Mouse (Mus musculus) intestine, postnatal 0 days (tissue): ENCODE results near the gene Rnh1. TPM values are rescaled to one million over a fixed set of nuclear protein-coding genes. Genes with fewer than 3 reads are reported as not detected.

ENCODE experiments used
- ATAC-seq: fragments of 200-750 bp; cut with Nextera tagmentation; 2 replicates; pipeline ENCODE4 v1.8.0; 2017; ENCODE audit warnings: mild to moderate bottlenecking, moderate TSS enrichment, moderate library complexity
- H3K27ac ChIP-seq: fragments of 300-500 bp; sonication (generic); 2 replicates; pipeline ENCODE4 v1.5.1; 2014; ENCODE audit warnings: mild to moderate bottlenecking, low read depth, low read length, moderate library complexity
- H3K27me3 ChIP-seq: fragments of 300-500 bp; sonication (generic); replicated peaks from 2 replicates; pipeline ENCODE4 v1.6.1; 2014; ENCODE audit warnings: low read length, mixed read lengths; ENCODE audit not compliant: control insufficient read depth, insufficient read depth
- H3K36me3 ChIP-seq: fragments of 300-500 bp; sonication (generic); 2 replicates; pipeline ENCODE4 v1.6.1; 2014; ENCODE audit warnings: mild to moderate bottlenecking, moderate library complexity; ENCODE audit not compliant: control insufficient read depth, insufficient read depth
- H3K4me1 ChIP-seq: fragments of 300-500 bp; sonication (generic); replicated peaks from 2 replicates; pipeline ENCODE4 v1.6.1; 2014; ENCODE audit warnings: antibody characterized with exemption, low read length, mixed read lengths; ENCODE audit not compliant: control insufficient read depth, insufficient read depth
- H3K4me2 ChIP-seq: fragments of 300-500 bp; sonication (generic); replicated peaks from 2 replicates; pipeline ENCODE4 v1.6.1; 2014; ENCODE audit warnings: low read depth, mild to moderate bottlenecking, moderate library complexity
- H3K4me3 ChIP-seq: fragments of 300-500 bp; sonication (generic); 2 replicates; pipeline ENCODE4 v1.5.1; 2014; ENCODE audit warnings: low read depth, low read length
- H3K9ac ChIP-seq: fragments of 300-500 bp; sonication (generic); 2 replicates; pipeline ENCODE4 v1.6.1; 2014; ENCODE audit warnings: mild to moderate bottlenecking, low read depth, low read length
- H3K9me3 ChIP-seq: fragments of 300-500 bp; sonication (generic); 2 replicates; pipeline ENCODE4 v1.6.1; 2016; ENCODE audit warnings: mixed run types; ENCODE audit not compliant: control insufficient read depth
- CTCF ChIP-seq: sonication (generic); IDR thresholded peaks from 2 replicates; pipeline ENCODE4 v1.5.1; 2016; ENCODE audit warnings: low read depth, mild to moderate bottlenecking, control low read depth, antibody characterized with exemption, moderate library complexity
- WGBS: fragments of 180-500 bp; shearing (Covaris S2); extraction: QIAGEN DNeasy Blood & Tissue Kit; methylation state at CpG from one replicate; pipeline ENCODE4 v1.1.7; 2014; 5-methylcytosine and 5-hydroxymethylcytosine counted together
- microRNA counts: library from miRNA; unstranded; fragments of <30 nt; microRNA quantifications from one replicate; lab custom pipeline; 2016
- microRNA-seq: library from miRNA; unstranded; fragments of <30 nt; microRNA quantifications from one replicate; pipeline ENCODE4, GENCODE M21; 2016
- polyA plus RNA-seq: library from polyadenylated mRNA; unstranded; fragments of >200 nt; fragmentation: Nextera tagmentation; extraction: Ambion mirVana; gene quantifications from 2 replicates; pipeline ENCODE4 v1.2.1, GENCODE M21; 2015

Gene Rnh1
- polyA plus RNA-seq, 1 experiment from 2014 or later, result 141 TPM

- WGBS, result 62% methylated on average over 3 of the region's 3 CpGs
Observed at GRCm38 (mm10) chr7:141119487-141119886, 53.2 kb downstream of the Rnh1 start.

GRCm38 (mm10) chr7:141117636-141118035 is 55.0 kb downstream of the Rnh1 start, which contains the start of gene Ano9:
TSS of gene Ano9 (minus strand) at chr7:141117806.
- Histone ChIP-seq H3K4me1 (peaks cover 20% of the 10 kb centered on the region), H3K27ac (peak within 1 kb of the TSS; percentile 77), H3K27me3 (no peaks in the 10 kb centered on the region), H3K4me3 (peak within 1 kb of the TSS; percentile 41), H3K9me3 (no peaks in the 10 kb centered on the region), H3K4me2 (peak within 1 kb of the TSS; percentile 66), H3K36me3 (peaks cover 3% of the 10 kb centered on the region; the same call in 1 of the 2 replicates), H3K9ac (peak within 1 kb of the TSS; percentile 34)
- peak; percentile 22; the same call in 1 of the 2 replicates for TF ChIP-seq CTCF
- WGBS, result 7% methylated on average over 9 of the region's 9 CpGs
- ATAC-seq, result peak; percentile 39

More at GRCm38 (mm10) chr7:141119487-141119886, 53.2 kb downstream of the Rnh1 start:
- Histone ChIP-seq H3K9me3 (no peaks in the 10 kb centered on the region), H3K27me3 (no peaks in the 10 kb centered on the region), H3K4me3 (no peak overlapping the region), H3K9ac (no peak overlapping the region), H3K36me3 (peaks cover 3% of the 10 kb centered on the region; the same call in 1 of the 2 replicates), H3K27ac (peak overlapping the region; percentile 82; the same call in 1 of the 2 replicates), H3K4me2 (no peak overlapping the region), H3K4me1 (peaks cover 20% of the 10 kb centered on the region)
- TF ChIP-seq CTCF, result no peak
- no peak for ATAC-seq

DNA sequence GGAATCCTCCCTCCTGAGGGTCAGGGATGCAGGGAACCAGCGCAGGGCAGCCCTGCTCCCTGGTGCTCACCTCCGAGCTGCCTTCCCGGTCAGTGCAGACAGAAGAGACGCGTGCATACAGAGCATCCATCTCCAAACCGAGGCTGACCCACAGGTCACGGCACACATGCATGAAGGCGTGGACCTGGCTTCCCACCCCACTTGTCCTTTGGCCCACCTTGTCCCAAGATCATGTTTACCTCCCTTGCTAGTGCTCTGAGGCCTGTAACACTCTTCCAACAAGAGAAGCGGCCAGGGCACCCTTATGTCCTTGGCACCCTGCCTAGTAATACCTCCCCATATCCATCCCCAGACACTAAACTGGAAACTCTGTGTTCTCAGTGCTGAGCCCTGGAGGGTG is 56.8 kb downstream of the Rnh1 start:
- Histone ChIP-seq H3K27ac (no peak overlapping the region), H3K27me3 (no peaks in the 10 kb centered on the region), H3K9ac (0 out of 2 replicates have a peak overlapping the region, but pooled peaks have one; percentile 34), H3K9me3 (no peaks in the 10 kb centered on the region), H3K4me1 (peaks cover 16% of the 10 kb centered on the region), H3K4me3 (peak overlapping the region; percentile 1; the same call in 1 of the 2 replicates), H3K36me3 (peaks cover 3% of the 10 kb centered on the region; the same call in 1 of the 2 replicates), H3K4me2 (peak overlapping the region; percentile 66)
- TF ChIP-seq CTCF, result no peak
- ATAC-seq, result no peak
- 76% methylated on average over 9 of the region's 9 CpGs for WGBS

MicroRNAs encoded within 50 kb of the gene (microRNA counts, 519-probe panel; counts per million panel counts)
- microRNA mmu-miR-210 (lab: Ali Mortazavi, UCI), result 4,121 counts per million, percentile 58 among the panel's probes with 10 or more counts

Small RNA genes within 50 kb of the gene (microRNA-seq; reads per million reads assigned to microRNA genes)
- gene Mir210, result 449 reads per million, percentile 67 among the genes with 10 or more reads in this experiment

Other genes starting within 250 kb of the Rnh1 start
- gene Pgghg, start 231.5 kb downstream of the Rnh1 start, polyA plus RNA-seq, result 18.9 and 19.4 TPM in 2 replicates
- gene Ifitm5, start 222.6 kb downstream of the Rnh1 start, polyA plus RNA-seq, result 0.34 and 0.75 TPM in 2 replicates
- gene Gm45717, start 216.9 kb downstream of the Rnh1 start, polyA plus RNA-seq, result 0.38 TPM in 1 of 2 replicates, not detected in the other
- gene Ifitm2, start 216.9 kb downstream of the Rnh1 start, polyA plus RNA-seq, result 686 and 738 TPM in 2 replicates
- gene Ifitm1, start 205.6 kb downstream of the Rnh1 start, polyA plus RNA-seq, result 122 and 133 TPM in 2 replicates
- gene Ifitm3, start 162.1 kb downstream of the Rnh1 start, polyA plus RNA-seq, result 324 and 334 TPM in 2 replicates
- 0.93 and 1.0 TPM in 2 replicates for gene Ifitm6, start 154.9 kb downstream of the Rnh1 start, polyA plus RNA-seq
- gene Gm17387, start 143.7 kb downstream of the Rnh1 start, polyA plus RNA-seq, result not detected in 2 replicates
- 1.9 and 2.9 TPM in 2 replicates for gene B4galnt4, start 111.8 kb downstream of the Rnh1 start, polyA plus RNA-seq
- 35.3 and 38.6 TPM in 2 replicates for gene Pkp3, start 94.6 kb downstream of the Rnh1 start, polyA plus RNA-seq
- 42.1 and 43.2 TPM in 2 replicates for gene Sigirr, start 72.3 kb downstream of the Rnh1 start, polyA plus RNA-seq
- 46.8 and 50.1 TPM in 2 replicates for gene Ano9, start 55.1 kb downstream of the Rnh1 start, polyA plus RNA-seq
- 36.6 and 37.7 TPM in 2 replicates for gene Ptdss2, start 50.5 kb downstream of the Rnh1 start, polyA plus RNA-seq
- gene Hras, start 21.1 kb upstream of the Rnh1 start, polyA plus RNA-seq, result 71.8 and 72.3 TPM in 2 replicates
- 3.2 and 3.7 TPM in 2 replicates for gene Lrrc56, start 21.3 kb upstream of the Rnh1 start, polyA plus RNA-seq
- gene Lmntd2, start 41.2 kb upstream of the Rnh1 start, polyA plus RNA-seq, result 2.7 and 3.4 TPM in 2 replicates
- 47.6 and 52.7 TPM in 2 replicates for gene Rassf7, start 43.0 kb upstream of the Rnh1 start, polyA plus RNA-seq
- gene Phrf1, start 55.9 kb upstream of the Rnh1 start, polyA plus RNA-seq, result 24.7 and 27.8 TPM in 2 replicates
- 120 and 124 TPM in 2 replicates for gene Irf7, start 93.6 kb upstream of the Rnh1 start, polyA plus RNA-seq
- 914 and 971 TPM in 2 replicates for gene Cdhr5, start 103.9 kb upstream of the Rnh1 start, polyA plus RNA-seq
- 348 and 368 TPM in 2 replicates for gene Sct, start 106.3 kb upstream of the Rnh1 start, polyA plus RNA-seq
- gene Drd4, start 119.1 kb upstream of the Rnh1 start, polyA plus RNA-seq, result 0.33 and 0.38 TPM in 2 replicates
- 52.8 and 55.7 TPM in 2 replicates for gene Deaf1, start 154.8 kb upstream of the Rnh1 start, polyA plus RNA-seq
- gene Tmem80, start 154.9 kb upstream of the Rnh1 start, polyA plus RNA-seq, result 21.8 and 23.3 TPM in 2 replicates
- 234 and 248 TPM in 2 replicates for gene Eps8l2, start 166.0 kb upstream of the Rnh1 start, polyA plus RNA-seq
- gene Taldo1, start 219.3 kb upstream of the Rnh1 start, polyA plus RNA-seq, result 706 and 711 TPM in 2 replicates
- 34.3 and 37.1 TPM in 2 replicates for gene Gatd1, start 241.3 kb upstream of the Rnh1 start, polyA plus RNA-seq